Mouse (Mus musculus): Measurements from ENCODE around the gene Ubr4.
"Not testable (repeated sequence)": the region's sequence is repeated elsewhere in the genome, so short reads cannot be mapped to it uniquely, and the experiment has no call there.

Gene Ubr4

GRCm38 (mm10) chr4:139360761-139361548, 8.5 kb downstream of the Ubr4 start:
- no peak for DNase-seq

GRCm38 (mm10) chr4:139367336-139367735, 14.9 kb downstream of the Ubr4 start:
- no peak for DNase-seq

- no peak for DNase-seq
Measured at GRCm38 (mm10) chr4:139368038-139368437, 15.6 kb downstream of the Ubr4 start.

- no peak for DNase-seq
Measured at GRCm38 (mm10) chr4:139373130-139373529, 20.7 kb downstream of the Ubr4 start.

GRCm38 (mm10) chr4:139373531-139373930, 21.1 kb downstream of the Ubr4 start:
- no peak for DNase-seq

- no peak for DNase-seq
Measured at GRCm38 (mm10) chr4:139379719-139380118, 27.3 kb downstream of the Ubr4 start.

- DNase-seq = peak; percentile 99 to 100
Measured at GRCm38 (mm10) chr4:139380207-139380748, 27.9 kb downstream of the Ubr4 start.

GRCm38 (mm10) chr4:139380775-139381451, 28.5 kb downstream of the Ubr4 start:
- DNase-seq = peak in 1 of 2 experiments; percentile 29

GRCm38 (mm10) chr4:139381452-139381845, 29.0 kb downstream of the Ubr4 start:
- no peak for DNase-seq

GRCm38 (mm10) chr4:139382231-139382630, 29.8 kb downstream of the Ubr4 start:
- DNase-seq = no peak

GRCm38 (mm10) chr4:139385841-139386240, 33.4 kb downstream of the Ubr4 start:
- DNase-seq = not testable (repeated sequence)

GRCm38 (mm10) chr4:139386869-139387319, 34.5 kb downstream of the Ubr4 start:
- DNase-seq = peak; percentile 84 to 93

- no peak for DNase-seq
Measured at GRCm38 (mm10) chr4:139389557-139389956, 37.1 kb downstream of the Ubr4 start.

GRCm38 (mm10) chr4:139395431-139395830, 43.0 kb downstream of the Ubr4 start:
- no peak for DNase-seq

GRCm38 (mm10) chr4:139400487-139400886, 48.1 kb downstream of the Ubr4 start:
- no peak for DNase-seq

GRCm38 (mm10) chr4:139403214-139403613, 50.8 kb downstream of the Ubr4 start:
- no peak for DNase-seq

GRCm38 (mm10) chr4:139411351-139411750, 58.9 kb downstream of the Ubr4 start:
- DNase-seq = no peak

GRCm38 (mm10) chr4:139417868-139418267, 65.5 kb downstream of the Ubr4 start:
- DNase-seq = no peak

GRCm38 (mm10) chr4:139421621-139422020, 69.2 kb downstream of the Ubr4 start:
- no peak for DNase-seq

GRCm38 (mm10) chr4:139422409-139422808, 70.0 kb downstream of the Ubr4 start:
- no peak for DNase-seq

GRCm38 (mm10) chr4:139423270-139423669, 70.9 kb downstream of the Ubr4 start:
- no peak for DNase-seq

- DNase-seq = peak; percentile 80 to 85
Measured at GRCm38 (mm10) chr4:139430176-139430575, 77.8 kb downstream of the Ubr4 start.

- DNase-seq = peak; percentile 15 to 51
Measured at GRCm38 (mm10) chr4:139430891-139431290, 78.5 kb downstream of the Ubr4 start.
